Mouse (Mus musculus) ES-Bruce4 (cell line): ENCODE measurements around the gene Rem1.

ENCODE experiments used
- CTCF ChIP-seq: IDR thresholded peaks from one replicate; pipeline ENCODE4 v1.8.1; 2011; ENCODE audit warnings: low read depth, low read length
- EP300 ChIP-seq: IDR thresholded peaks from 2 replicates; pipeline ENCODE4 v1.6.1; 2011; ENCODE audit warnings: low read depth, low read length; ENCODE audit not compliant: insufficient read depth
- POLR2A ChIP-seq: IDR thresholded peaks from one replicate; pipeline ENCODE4 v1.8.1; 2011; ENCODE audit warnings: low read length; ENCODE audit not compliant: insufficient read depth

DNA sequence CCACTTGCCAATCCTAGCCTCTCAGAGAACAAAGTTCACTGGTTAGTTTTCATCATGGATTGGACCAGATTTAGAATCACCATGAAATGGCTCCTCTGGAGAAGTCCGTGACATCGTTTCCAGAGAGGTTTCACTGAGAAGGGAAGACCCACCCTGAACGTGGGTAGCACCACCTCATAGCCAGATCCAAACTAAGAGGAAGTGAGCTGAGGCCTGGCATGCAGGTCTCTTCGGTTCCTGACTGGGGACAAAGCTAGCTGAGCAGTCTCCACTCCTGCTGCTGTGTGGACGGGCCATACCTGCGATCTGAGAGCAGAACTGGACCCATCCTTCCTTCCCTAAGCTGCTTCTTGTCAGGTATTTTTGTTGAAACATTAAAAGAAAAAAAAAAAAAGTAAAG, 34.4 kb downstream of the Rem1 start:
- TF ChIP-seq POLR2A (no peak), CTCF (no peak), EP300 (no peak)
